Mouse (Mus musculus) CH12.LX (cell line): Measurements from ENCODE around the gene Gm9964. TPM values are rescaled to one million over a fixed set of nuclear protein-coding genes. Genes with fewer than 3 reads are reported as not detected.

Experiments
- DNase-seq: peaks from one replicate; pipeline ENCODE4 v3.0.0-alpha.2; 2013; ENCODE audit errors: extremely low read depth
- H3K27ac ChIP-seq: 2 replicates; pipeline ENCODE4 v1.5.1; 2012; ENCODE audit warnings: low read depth, mild to moderate bottlenecking, control low read depth, moderate library complexity; ENCODE audit not compliant: insufficient read depth
- H3K27me3 ChIP-seq: replicated peaks from 2 replicates; pipeline ENCODE3; 2012; ENCODE audit warnings: inconsistent platforms
- H3K36me3 ChIP-seq, 2 experiments: replicated peaks in 1 of 2; 2 replicates each; pipeline versions ENCODE3 to v1.6.1; 2012; ENCODE audit warnings: inconsistent platforms in 1 of 2, low read length in 1 of 2, mild to moderate bottlenecking in 1 of 2, mixed read lengths in 1 of 2, moderate library complexity in 1 of 2; ENCODE audit not compliant: control insufficient read depth in 1 of 2, insufficient read depth in 1 of 2
- H3K4me1 ChIP-seq, 2 experiments: 2 replicates each; pipeline ENCODE4 v1.6.1; 2012; ENCODE audit warnings: inconsistent platforms in 1 of 2, moderate library complexity in 1 of 2; ENCODE audit not compliant: insufficient read depth in 2 of 2, control insufficient read depth in 1 of 2
- H3K4me2 ChIP-seq: 2 replicates; pipeline ENCODE4 v1.6.1; 2012; ENCODE audit warnings: low read depth, mild to moderate bottlenecking, control low read depth; ENCODE audit not compliant: poor library complexity, insufficient read depth, severe bottlenecking
- H3K4me3 ChIP-seq, 3 experiments: fragments of 150-350 bp in 1 of 3; sonication (generic) in 1 of 3; replicated peaks in 1 of 3; 2 replicates each; pipeline versions ENCODE3 to v1.5.1; 2011 to 2012; ENCODE audit warnings: low read depth in 2 of 3, low read length in 2 of 3, mild to moderate bottlenecking in 2 of 3, moderate library complexity in 2 of 3, control low read depth in 1 of 3, improper control_type of control experiment in 1 of 3, inconsistent platforms in 1 of 3, mixed read lengths in 1 of 3; ENCODE audit not compliant: poor library complexity in 1 of 3
- H3K79me2 ChIP-seq: replicated peaks from 2 replicates; pipeline ENCODE4 v1.6.1; 2012; ENCODE audit warnings: mild to moderate bottlenecking, moderate library complexity; ENCODE audit not compliant: control insufficient read depth, poor library complexity, insufficient read depth, severe bottlenecking; ENCODE audit errors: extremely low read depth
- H3K9ac ChIP-seq: 2 replicates; pipeline ENCODE4 v1.6.1; 2012; ENCODE audit warnings: low read depth, mild to moderate bottlenecking, control low read depth, moderate library complexity; ENCODE audit not compliant: insufficient read depth
- H3K9me3 ChIP-seq: replicated peaks from 2 replicates; pipeline ENCODE3; 2012; ENCODE audit warnings: low read length, inconsistent platforms, mixed read lengths
- BHLHE40 ChIP-seq: IDR thresholded peaks from 2 replicates; pipeline ENCODE4 v1.6.1; 2011; ENCODE audit warnings: mild to moderate bottlenecking, low read depth, low read length, improper control_type of control experiment
- CHD2 ChIP-seq: IDR thresholded peaks from 2 replicates; pipeline ENCODE4 v1.6.1; 2011; ENCODE audit warnings: low read length, improper control_type of control experiment
- CTCF ChIP-seq, 2 experiments: IDR thresholded peaks in 1 of 2; conservative IDR thresholded peaks in 1 of 2; 2 replicates each; pipeline ENCODE4 v1.5.1; 2011 to 2012; ENCODE audit warnings: low read depth in 2 of 2, low read length in 2 of 2, improper control_type of control experiment in 1 of 2, inconsistent platforms in 1 of 2, mild to moderate bottlenecking in 1 of 2, moderate library complexity in 1 of 2
- EP300 ChIP-seq: IDR thresholded peaks from 2 replicates; pipeline ENCODE4 v1.6.1; 2011; ENCODE audit warnings: low read length, improper control_type of control experiment
- ETS1 ChIP-seq: conservative IDR thresholded peaks from 2 replicates; pipeline ENCODE4 v1.6.1; 2012; ENCODE audit warnings: low read depth, mild to moderate bottlenecking, inconsistent platforms, low read length, improper control_type of control experiment, moderate library complexity
- GABPA ChIP-seq: IDR thresholded peaks from 2 replicates; pipeline ENCODE4 v1.6.1; 2012; ENCODE audit warnings: low read depth, low read length, improper control_type of control experiment, inconsistent platforms; ENCODE audit not compliant: insufficient replicate concordance
- HCFC1 ChIP-seq: IDR thresholded peaks from 2 replicates; pipeline ENCODE4 v1.6.1; 2012; ENCODE audit warnings: low read depth, mild to moderate bottlenecking, inconsistent platforms, low read length, improper control_type of control experiment
- JUN ChIP-seq: IDR thresholded peaks from 2 replicates; pipeline ENCODE4 v1.6.1; 2011; ENCODE audit warnings: low read depth, mild to moderate bottlenecking, low read length, improper control_type of control experiment, moderate library complexity; ENCODE audit not compliant: insufficient read depth
- JUND ChIP-seq: conservative IDR thresholded peaks from 2 replicates; pipeline ENCODE4 v1.6.1; 2011; ENCODE audit warnings: low read depth, low read length, improper control_type of control experiment
- KAT2A ChIP-seq: IDR thresholded peaks from 2 replicates; pipeline ENCODE4 v1.6.1; 2012; ENCODE audit warnings: low read length, improper control_type of control experiment, inconsistent platforms; ENCODE audit not compliant: insufficient replicate concordance
- MYC ChIP-seq: IDR thresholded peaks from 2 replicates; pipeline ENCODE4 v1.6.1; 2011; ENCODE audit warnings: low read depth, mild to moderate bottlenecking, improper control_type of control experiment, low read length
- NELFE ChIP-seq: IDR thresholded peaks from 2 replicates; pipeline ENCODE4 v1.6.1; 2011; ENCODE audit warnings: low read depth, low read length, improper control_type of control experiment
- NRF1 ChIP-seq: IDR thresholded peaks from 2 replicates; pipeline ENCODE4 v1.6.1; 2014; ENCODE audit warnings: low read depth, mild to moderate bottlenecking, inconsistent platforms, low read length, improper control_type of control experiment, moderate library complexity
- PAX5 ChIP-seq: IDR thresholded peaks from 2 replicates; pipeline ENCODE4 v1.6.1; 2012; ENCODE audit warnings: low read length, inconsistent platforms, mixed read lengths
- POLR2A ChIP-seq: IDR thresholded peaks from 2 replicates; pipeline ENCODE4 v1.6.1; 2011; ENCODE audit warnings: low read depth, mild to moderate bottlenecking, improper control_type of control experiment, low read length
- POLR2AphosphoS2 ChIP-seq: IDR thresholded peaks from 2 replicates; pipeline ENCODE4 v1.6.1; 2011; ENCODE audit warnings: low read depth, low read length, improper control_type of control experiment
- RAD21 ChIP-seq: IDR thresholded peaks from 2 replicates; pipeline ENCODE4 v1.6.1; 2011; ENCODE audit warnings: low read depth, mild to moderate bottlenecking, low read length, improper control_type of control experiment, moderate library complexity
- RCOR1 ChIP-seq: conservative IDR thresholded peaks from 2 replicates; pipeline ENCODE4 v1.6.1; 2012; ENCODE audit warnings: low read depth, mild to moderate bottlenecking, inconsistent platforms, low read length, improper control_type of control experiment
- SIN3A ChIP-seq: IDR thresholded peaks from 2 replicates; pipeline ENCODE4 v1.6.1; 2012; ENCODE audit warnings: low read length, improper control_type of control experiment, inconsistent platforms
- TBP ChIP-seq: conservative IDR thresholded peaks from 2 replicates; pipeline ENCODE4 v1.6.1; 2011; ENCODE audit warnings: low read depth, low read length, improper control_type of control experiment
- TCF12 ChIP-seq: IDR thresholded peaks from 2 replicates; pipeline ENCODE4 v1.6.1; 2014; ENCODE audit warnings: low read depth, mild to moderate bottlenecking, inconsistent platforms, low read length, improper control_type of control experiment
- UBTF ChIP-seq: IDR thresholded peaks from 2 replicates; pipeline ENCODE4 v1.6.1; 2012; ENCODE audit warnings: low read depth, mild to moderate bottlenecking, inconsistent platforms, low read length, improper control_type of control experiment, moderate library complexity
- USF2 ChIP-seq: conservative IDR thresholded peaks from 2 replicates; pipeline ENCODE4 v1.6.1; 2011; ENCODE audit warnings: low read depth, low read length, improper control_type of control experiment
- ZC3H11A ChIP-seq: IDR thresholded peaks from 2 replicates; pipeline ENCODE4 v1.6.1; 2012; ENCODE audit warnings: low read depth, mild to moderate bottlenecking, inconsistent platforms, low read length, improper control_type of control experiment
- ZKSCAN1 ChIP-seq: IDR thresholded peaks from 2 replicates; pipeline ENCODE4 v1.6.1; 2012; ENCODE audit warnings: low read depth, inconsistent platforms, low read length, improper control_type of control experiment, borderline replicate concordance
- dilution Hi-C: fragments of 300-500 bp; cut with MboI; formaldehyde crosslinking; loops from 2 replicates; pipeline ENCODE4 v1.14.3; 2020; ENCODE audit warnings: low sequenced_read_pairs; ENCODE audit not compliant: extremely low pct_unique_long_range_greater_than_20kb, extremely low pct_ligation_motif_present
- in situ Hi-C: fragments of 300-500 bp; cut with MboI; formaldehyde crosslinking; loops from 3 replicates; pipeline ENCODE4 v1.14.3; 2019; ENCODE audit warnings: low sequenced_read_pairs, low pct_ligation_motif_present, low pct_unique_long_range_greater_than_20kb, mixed read lengths
- polyA plus RNA-seq: library from polyadenylated mRNA; unstranded; fragments of >175 nt; gene quantifications from 2 replicates; pipeline ENCODE4 v1.2.1, GENCODE M21; 2012; ENCODE audit warnings: low read depth; ENCODE audit not compliant: insufficient read length
- total RNA-seq, 2 experiments: library from RNA; depleted of rRNA; stranded (reverse); fragments of 300-350 nt in 1 of 2; fragments of >200 nt in 1 of 2; gene quantifications; 2 replicates each; pipeline ENCODE4 v1.2.3; 2012 to 2014

Gene Gm9964
- total and polyA plus RNA-seq, 3 experiments = not detected

DNA sequence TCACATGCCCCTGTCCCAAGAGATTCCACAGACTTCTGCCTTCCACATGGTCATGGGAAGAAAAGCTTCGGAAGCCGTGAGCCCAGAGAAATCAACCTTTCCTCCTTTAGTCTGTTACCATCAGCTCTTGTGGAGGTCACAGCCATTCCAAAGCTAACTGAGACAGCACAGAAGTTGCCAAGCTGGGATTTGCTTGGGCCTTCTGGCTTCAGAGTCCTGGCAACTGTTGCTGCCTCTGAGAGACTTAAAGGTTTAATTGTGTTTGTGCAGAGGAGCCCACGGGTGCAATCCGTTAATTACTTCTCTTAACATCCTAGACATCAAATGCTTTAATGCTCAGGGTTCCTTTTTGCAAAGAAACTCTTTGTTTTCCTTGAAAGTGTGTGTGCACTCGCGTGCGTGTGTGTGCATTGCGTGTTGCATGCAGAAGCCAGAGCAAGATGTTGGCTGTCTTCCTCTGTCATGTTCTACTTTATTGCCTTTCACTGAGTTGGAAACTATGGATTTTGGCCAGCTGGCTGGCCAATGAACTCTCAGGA lies 20.2 kb upstream of the Gm9964 start:
- Histone ChIP-seq H3K9ac (no peak overlapping the region), H3K27me3 (peaks cover 3% of the 10 kb centered on the region), H3K27ac (no peak overlapping the region), H3K4me3 (no peak overlapping the region), H3K36me3 (no peaks in the 10 kb centered on the region), H3K79me2 (no peaks in the 10 kb centered on the region), H3K9me3 (no peaks in the 10 kb centered on the region), H3K4me2 (no peak overlapping the region), H3K4me1 (no peaks in the 10 kb centered on the region)
- in situ Hi-C loops (no loop called here), dilution Hi-C loops (no loop called here)
- DNase-seq = no peak
- no peak for TF ChIP-seq MYC
- TF ChIP-seq TCF12 = no peak
- no peak for TF ChIP-seq CHD2
- no peak for TF ChIP-seq SIN3A
- no peak for TF ChIP-seq RAD21
- TF ChIP-seq CTCF (conservative IDR thresholded peaks at IDR 0.05 in 1 of 2, IDR thresholded peaks at IDR 0.05 in 1 of 2; ENCODE audit: low read depth in 2 of 2, low read length in 2 of 2) = no peak

DNA sequence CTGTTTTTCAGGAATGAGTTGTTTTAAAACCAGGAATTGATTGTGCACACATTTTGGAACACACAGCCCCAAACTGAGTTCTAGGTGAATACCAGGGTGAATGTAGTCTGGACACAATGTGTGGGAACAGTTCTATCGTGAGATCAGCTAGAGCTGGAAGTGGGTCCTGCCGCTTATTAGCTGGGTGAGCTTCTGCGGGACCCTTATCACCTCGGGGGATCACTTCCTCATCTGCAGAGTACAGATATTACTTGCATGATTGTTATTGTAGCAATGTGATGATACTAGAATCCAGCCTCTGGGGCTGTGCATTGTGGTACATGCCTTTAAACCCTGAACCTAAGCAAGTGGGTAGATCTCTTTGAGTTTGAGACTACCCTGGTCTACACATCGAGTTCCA lies 13.8 kb upstream of the Gm9964 start:
- no peak overlapping the region for H3K9ac ChIP-seq
- no peaks in the 10 kb centered on the region for H3K27me3 ChIP-seq
- TF ChIP-seq JUND (no peak; the same call in 1 of the 2 replicates), EP300 (peak; percentile 57)
- peaks cover 11 to 37% of the 10 kb centered on the region in 2 experiments for H3K4me1 ChIP-seq
- peak; percentile 46 for DNase-seq
- H3K36me3 ChIP-seq = no peaks in the 10 kb centered on the region
- dilution Hi-C loops (no loop called here), in situ Hi-C loops (no loop called here)
- H3K79me2 ChIP-seq = no peaks in the 10 kb centered on the region
- no peaks in the 10 kb centered on the region for H3K9me3 ChIP-seq
- no peak overlapping the region for H3K27ac ChIP-seq
- H3K4me2 ChIP-seq = no peak overlapping the region
- H3K4me3 ChIP-seq = no peak overlapping the region

DNA sequence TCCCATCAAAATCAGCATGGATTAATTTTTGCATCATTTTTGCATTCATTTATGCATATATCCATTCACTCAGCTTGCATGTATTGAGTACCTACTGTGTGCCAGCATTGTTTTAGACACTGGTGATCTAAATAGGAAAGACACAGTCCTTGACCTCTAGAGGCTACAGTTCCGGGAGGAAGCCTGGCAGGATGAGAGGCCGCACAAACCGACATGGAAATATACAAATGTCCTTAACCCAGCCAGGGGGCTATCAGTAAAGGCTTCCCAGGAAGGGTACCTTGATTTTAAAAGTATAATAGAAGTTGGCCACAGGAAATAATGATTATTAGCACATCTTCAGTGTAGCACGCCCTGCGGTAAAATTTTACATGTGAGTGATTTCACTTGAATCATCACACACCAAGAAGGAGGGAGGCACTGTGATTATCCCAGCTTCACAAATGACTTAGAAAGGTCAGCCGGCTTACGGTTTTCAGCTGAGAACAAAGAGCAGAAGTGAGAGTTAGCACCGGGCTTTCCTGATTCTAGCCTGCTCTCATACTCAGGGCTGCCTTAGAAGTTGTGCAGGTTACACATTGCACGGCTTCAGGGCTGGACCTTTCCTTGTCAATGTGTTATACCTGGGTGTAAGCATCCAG lies 11.0 kb upstream of the Gm9964 start:
- Histone ChIP-seq H3K4me2 (peak overlapping the region; percentile 48; the same call in 1 of the 2 replicates), H3K79me2 (no peaks in the 10 kb centered on the region), H3K4me1 (peaks cover 11 to 37% of the 10 kb centered on the region in 2 experiments), H3K9me3 (no peaks in the 10 kb centered on the region), H3K27ac (no peak overlapping the region), H3K9ac (no peak overlapping the region), H3K27me3 (no peaks in the 10 kb centered on the region), H3K36me3 (no peaks in the 10 kb centered on the region), H3K4me3 (peak overlapping the region in 1 of 3 experiments; percentile 10)
- peak; percentile 51 for DNase-seq
- dilution Hi-C loops = no loop called here
- in situ Hi-C loops = no loop called here
- TF ChIP-seq SIN3A (no peak), POLR2AphosphoS2 (no peak), KAT2A (no peak), NRF1 (no peak), MYC (0 out of 2 replicates have a peak, but pooled peaks have one; percentile 20), BHLHE40 (peak; percentile 51; the same call in 1 of the 2 replicates), JUN (no peak), ZKSCAN1 (peak; percentile 90), GABPA (no peak), RCOR1 (no peak; the same call in 1 of the 2 replicates), USF2 (no peak), EP300 (peak; percentile 81), ZC3H11A (no peak), PAX5 (no peak), TBP (peak; percentile 62; the same call in 1 of the 2 replicates), HCFC1 (no peak), RAD21 (no peak), ETS1 (peak; percentile 65), POLR2A (no peak), UBTF (no peak), NELFE (no peak)
